Mouse (Mus musculus) limb, embryonic 12.5 days (tissue): ENCODE measurements around the gene Prima1. TPM values are rescaled to one million over a fixed set of nuclear protein-coding genes. Genes with fewer than 3 reads are reported as not detected.

ENCODE experiments used
- ATAC-seq: fragments of 200-750 bp; cut with Nextera tagmentation; 2 replicates; pipeline ENCODE4 v1.8.0; 2017; ENCODE audit warnings: low read depth, moderate TSS enrichment; ENCODE audit not compliant: insufficient number of reproducible peaks, insufficient read depth, low FRiP score, low TSS enrichment
- H3K27ac ChIP-seq: fragments of 300-500 bp; sonication (generic); 2 replicates; pipeline ENCODE4 v1.5.1; 2016; ENCODE audit warnings: mild to moderate bottlenecking, moderate library complexity
- H3K27me3 ChIP-seq: fragments of 300-500 bp; sonication (generic); 2 replicates; pipeline ENCODE4 v1.6.1; 2016; ENCODE audit warnings: mild to moderate bottlenecking, moderate library complexity
- H3K36me3 ChIP-seq: fragments of 300-500 bp; sonication (generic); 2 replicates; pipeline ENCODE4 v1.6.1; 2016; ENCODE audit warnings: mild to moderate bottlenecking, moderate library complexity
- H3K4me1 ChIP-seq: fragments of 300-500 bp; sonication (generic); replicated peaks from 2 replicates; pipeline ENCODE4 v1.6.1; 2016
- H3K4me2 ChIP-seq: fragments of 300-500 bp; sonication (generic); 2 replicates; pipeline ENCODE4 v1.6.1; 2016; ENCODE audit warnings: mild to moderate bottlenecking, moderate library complexity
- H3K4me3 ChIP-seq: fragments of 300-500 bp; sonication (generic); replicated peaks from 2 replicates; pipeline ENCODE4 v1.5.1; 2016; ENCODE audit warnings: mild to moderate bottlenecking
- H3K9ac ChIP-seq: fragments of 300-500 bp; sonication (generic); replicated peaks from 2 replicates; pipeline ENCODE4 v1.6.1; 2016; ENCODE audit warnings: mild to moderate bottlenecking, moderate library complexity
- H3K9me3 ChIP-seq: fragments of 300-500 bp; sonication (generic); 2 replicates; pipeline ENCODE4 v1.6.1; 2016; ENCODE audit warnings: mild to moderate bottlenecking, moderate library complexity
- WGBS: fragments of 180-500 bp; shearing (Covaris S2); methylation state at CpG from one replicate; pipeline ENCODE4 v1.1.7; 2016; 5-methylcytosine and 5-hydroxymethylcytosine counted together
- polyA plus RNA-seq: library from polyadenylated mRNA; unstranded; fragments of >200 nt; fragmentation: Nextera tagmentation; extraction: Ambion mirVana; gene quantifications from 2 replicates; pipeline ENCODE4 v1.2.1, GENCODE M21; 2016

The Prima1 gene
- polyA plus RNA-seq, 1 experiment from 2014 or later: not detected

DNA sequence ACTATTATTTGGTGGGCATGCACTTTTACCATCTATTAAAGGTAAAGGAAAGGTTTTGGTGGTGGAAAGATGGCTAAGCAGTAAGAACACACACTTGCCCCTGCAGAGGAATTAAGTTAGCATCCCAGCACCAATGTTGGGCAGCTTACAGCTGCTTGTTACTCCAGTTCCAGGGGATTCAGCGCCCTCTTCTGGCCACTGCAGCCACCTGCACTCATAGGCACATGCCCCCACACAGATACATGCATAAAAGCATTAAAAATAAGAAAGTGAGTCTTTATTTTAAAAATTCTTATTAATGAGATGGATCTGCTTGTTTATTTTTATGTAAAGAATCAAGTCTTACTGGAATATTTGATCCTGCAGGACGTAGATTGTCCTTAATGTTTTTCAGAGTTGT lies 87.0 kb downstream of the Prima1 start:
- H3K27me3 ChIP-seq: peaks cover 9% of the 10 kb centered on the region; the same call in 1 of the 2 replicates
- no peaks in the 10 kb centered on the region for H3K9me3 ChIP-seq
- no peak overlapping the region for H3K9ac ChIP-seq
- H3K36me3 ChIP-seq: no peaks in the 10 kb centered on the region
- ATAC-seq: no peak
- H3K4me1 ChIP-seq: no peaks in the 10 kb centered on the region
- no peak overlapping the region for H3K27ac ChIP-seq
- no peak overlapping the region for H3K4me3 ChIP-seq
- no peak overlapping the region for H3K4me2 ChIP-seq
- WGBS: 64% methylated on average over 2 of the region's 2 CpGs

DNA sequence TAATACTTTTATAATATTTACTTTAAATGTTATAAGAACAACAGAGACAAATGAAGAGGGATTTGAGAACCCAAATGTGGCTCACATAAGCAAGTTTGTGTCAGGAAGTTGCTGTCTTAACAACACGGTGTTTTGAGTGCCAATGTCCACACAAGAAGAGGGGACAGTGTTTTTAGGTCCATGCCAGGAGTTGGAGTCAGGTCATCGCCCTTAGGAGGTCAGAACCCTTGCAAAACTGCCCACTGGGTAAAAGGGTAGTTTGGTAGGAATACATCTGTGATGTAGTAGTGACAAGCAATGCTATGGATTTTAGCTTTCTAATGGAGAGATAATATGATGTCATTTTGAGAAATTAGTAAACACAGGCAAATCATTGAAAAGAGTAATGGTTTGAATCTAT lies 91.7 kb downstream of the Prima1 start:
- no peak overlapping the region for H3K4me3 ChIP-seq
- no peaks in the 10 kb centered on the region for H3K36me3 ChIP-seq
- 64% methylated on average over 2 of the region's 2 CpGs for WGBS
- ATAC-seq: no peak
- no peaks in the 10 kb centered on the region for H3K27me3 ChIP-seq
- no peaks in the 10 kb centered on the region for H3K4me1 ChIP-seq
- no peaks in the 10 kb centered on the region for H3K9me3 ChIP-seq
- H3K9ac ChIP-seq: no peak overlapping the region
- H3K27ac ChIP-seq: no peak overlapping the region
- no peak overlapping the region for H3K4me2 ChIP-seq

Other genes starting within 250 kb of the Prima1 start
- 0.23 TPM in 1 of 2 replicates, not detected in the other for gene Fam181a, start 68.8 kb upstream of the Prima1 start, polyA plus RNA-seq
- 2.8 and 2.9 TPM in 2 replicates for gene Asb2, start 113.9 kb upstream of the Prima1 start, polyA plus RNA-seq
- gene Otub2, start 146.5 kb upstream of the Prima1 start, polyA plus RNA-seq: 11.1 and 12.0 TPM in 2 replicates
- 0.50 and 0.56 TPM in 2 replicates for gene 9330161L09Rik, start 165.7 kb upstream of the Prima1 start, polyA plus RNA-seq
- gene Ddx24, start 183.7 kb upstream of the Prima1 start, polyA plus RNA-seq: 94.7 and 114 TPM in 2 replicates
- 2.9 and 3.2 TPM in 2 replicates for gene Ifi27, start 192.1 kb upstream of the Prima1 start, polyA plus RNA-seq
- gene Ifi27l2a, start 201.5 kb upstream of the Prima1 start, polyA plus RNA-seq: 1.2 and 2.7 TPM in 2 replicates
- gene Ifi27l2b, start 215.1 kb upstream of the Prima1 start, polyA plus RNA-seq: not detected in 2 replicates